Mouse (Mus musculus): Measurements from ENCODE around the gene Kcnb1.

DNA sequence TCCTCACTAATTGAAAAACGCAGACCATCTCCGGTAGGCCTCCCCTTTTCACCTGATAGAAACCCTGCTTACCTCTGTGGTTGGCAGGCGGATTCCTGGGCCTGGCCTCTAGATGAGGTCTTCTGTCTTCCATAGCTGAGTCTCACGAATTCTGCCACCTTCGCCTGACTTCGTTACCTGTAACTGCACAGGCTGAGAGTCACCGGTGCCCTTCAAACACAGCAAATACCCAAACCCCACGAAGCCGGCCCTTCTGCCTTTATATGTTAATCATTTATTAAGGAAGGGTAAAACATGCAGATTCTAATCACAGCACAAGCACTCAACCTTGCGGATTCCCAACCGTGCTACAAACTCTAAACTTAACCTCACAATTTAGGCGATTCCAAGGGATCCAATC, 130.0 kb downstream of the Kcnb1 start:
- TF ChIP-seq CTCF (IDR thresholded peaks at IDR 0.05; ENCODE audit: low read depth, low read length) (no peak), POLR2A (IDR thresholded peaks at IDR 0.05; ENCODE audit: borderline replicate concordance, low read depth, low read length) (no peak)
